Mouse (Mus musculus) CH12.LX (cell line): Measurements from ENCODE around the gene Serpinf1. TPM values are rescaled to one million over a fixed set of nuclear protein-coding genes. Genes with fewer than 3 reads are reported as not detected.

ENCODE experiments used
- DNase-seq: peaks from one replicate; pipeline ENCODE4 v3.0.0-alpha.2; 2013; ENCODE audit errors: extremely low read depth
- H3K27ac ChIP-seq: 2 replicates; pipeline ENCODE4 v1.5.1; 2012; ENCODE audit warnings: low read depth, mild to moderate bottlenecking, control low read depth, moderate library complexity; ENCODE audit not compliant: insufficient read depth
- H3K27me3 ChIP-seq: replicated peaks from 2 replicates; pipeline ENCODE3; 2012; ENCODE audit warnings: inconsistent platforms
- H3K36me3 ChIP-seq, 2 experiments: replicated peaks in 1 of 2; 2 replicates each; pipeline versions ENCODE3 to v1.6.1; 2012; ENCODE audit warnings: inconsistent platforms in 1 of 2, low read length in 1 of 2, mild to moderate bottlenecking in 1 of 2, mixed read lengths in 1 of 2, moderate library complexity in 1 of 2; ENCODE audit not compliant: control insufficient read depth in 1 of 2, insufficient read depth in 1 of 2
- H3K4me1 ChIP-seq, 2 experiments: 2 replicates each; pipeline ENCODE4 v1.6.1; 2012; ENCODE audit warnings: inconsistent platforms in 1 of 2, moderate library complexity in 1 of 2; ENCODE audit not compliant: insufficient read depth in 2 of 2, control insufficient read depth in 1 of 2
- H3K4me2 ChIP-seq: 2 replicates; pipeline ENCODE4 v1.6.1; 2012; ENCODE audit warnings: low read depth, mild to moderate bottlenecking, control low read depth; ENCODE audit not compliant: poor library complexity, insufficient read depth, severe bottlenecking
- H3K4me3 ChIP-seq, 3 experiments: fragments of 150-350 bp in 1 of 3; sonication (generic) in 1 of 3; replicated peaks in 1 of 3; 2 replicates each; pipeline versions ENCODE3 to v1.5.1; 2011 to 2012; ENCODE audit warnings: low read depth in 2 of 3, low read length in 2 of 3, mild to moderate bottlenecking in 2 of 3, moderate library complexity in 2 of 3, control low read depth in 1 of 3, improper control_type of control experiment in 1 of 3, inconsistent platforms in 1 of 3, mixed read lengths in 1 of 3; ENCODE audit not compliant: poor library complexity in 1 of 3
- H3K79me2 ChIP-seq: replicated peaks from 2 replicates; pipeline ENCODE4 v1.6.1; 2012; ENCODE audit warnings: mild to moderate bottlenecking, moderate library complexity; ENCODE audit not compliant: control insufficient read depth, poor library complexity, insufficient read depth, severe bottlenecking; ENCODE audit errors: extremely low read depth
- H3K9ac ChIP-seq: 2 replicates; pipeline ENCODE4 v1.6.1; 2012; ENCODE audit warnings: low read depth, mild to moderate bottlenecking, control low read depth, moderate library complexity; ENCODE audit not compliant: insufficient read depth
- H3K9me3 ChIP-seq: replicated peaks from 2 replicates; pipeline ENCODE3; 2012; ENCODE audit warnings: low read length, inconsistent platforms, mixed read lengths
- CHD2 ChIP-seq: IDR thresholded peaks from 2 replicates; pipeline ENCODE4 v1.6.1; 2011; ENCODE audit warnings: low read length, improper control_type of control experiment
- ETS1 ChIP-seq: conservative IDR thresholded peaks from 2 replicates; pipeline ENCODE4 v1.6.1; 2012; ENCODE audit warnings: low read depth, mild to moderate bottlenecking, inconsistent platforms, low read length, improper control_type of control experiment, moderate library complexity
- HCFC1 ChIP-seq: IDR thresholded peaks from 2 replicates; pipeline ENCODE4 v1.6.1; 2012; ENCODE audit warnings: low read depth, mild to moderate bottlenecking, inconsistent platforms, low read length, improper control_type of control experiment
- KAT2A ChIP-seq: IDR thresholded peaks from 2 replicates; pipeline ENCODE4 v1.6.1; 2012; ENCODE audit warnings: low read length, improper control_type of control experiment, inconsistent platforms; ENCODE audit not compliant: insufficient replicate concordance
- MAFK ChIP-seq: IDR thresholded peaks from 2 replicates; pipeline ENCODE4 v1.6.1; 2011; ENCODE audit warnings: low read length, improper control_type of control experiment; ENCODE audit not compliant: insufficient replicate concordance
- MAZ ChIP-seq: IDR thresholded peaks from 2 replicates; pipeline ENCODE4 v1.6.1; 2012; ENCODE audit warnings: low read depth, mild to moderate bottlenecking, inconsistent platforms, low read length, improper control_type of control experiment, moderate library complexity
- MEF2A ChIP-seq: IDR thresholded peaks from 2 replicates; pipeline ENCODE4 v1.6.1; 2014; ENCODE audit warnings: low read depth, mild to moderate bottlenecking, inconsistent platforms, low read length, improper control_type of control experiment, borderline replicate concordance
- MYC ChIP-seq: IDR thresholded peaks from 2 replicates; pipeline ENCODE4 v1.6.1; 2011; ENCODE audit warnings: low read depth, mild to moderate bottlenecking, improper control_type of control experiment, low read length
- PAX5 ChIP-seq: IDR thresholded peaks from 2 replicates; pipeline ENCODE4 v1.6.1; 2012; ENCODE audit warnings: low read length, inconsistent platforms, mixed read lengths
- POLR2A ChIP-seq: IDR thresholded peaks from 2 replicates; pipeline ENCODE4 v1.6.1; 2011; ENCODE audit warnings: low read depth, mild to moderate bottlenecking, improper control_type of control experiment, low read length
- POLR2AphosphoS2 ChIP-seq: IDR thresholded peaks from 2 replicates; pipeline ENCODE4 v1.6.1; 2011; ENCODE audit warnings: low read depth, low read length, improper control_type of control experiment
- RCOR1 ChIP-seq: conservative IDR thresholded peaks from 2 replicates; pipeline ENCODE4 v1.6.1; 2012; ENCODE audit warnings: low read depth, mild to moderate bottlenecking, inconsistent platforms, low read length, improper control_type of control experiment
- TBP ChIP-seq: conservative IDR thresholded peaks from 2 replicates; pipeline ENCODE4 v1.6.1; 2011; ENCODE audit warnings: low read depth, low read length, improper control_type of control experiment
- TCF12 ChIP-seq: IDR thresholded peaks from 2 replicates; pipeline ENCODE4 v1.6.1; 2014; ENCODE audit warnings: low read depth, mild to moderate bottlenecking, inconsistent platforms, low read length, improper control_type of control experiment
- UBTF ChIP-seq: IDR thresholded peaks from 2 replicates; pipeline ENCODE4 v1.6.1; 2012; ENCODE audit warnings: low read depth, mild to moderate bottlenecking, inconsistent platforms, low read length, improper control_type of control experiment, moderate library complexity
- ZC3H11A ChIP-seq: IDR thresholded peaks from 2 replicates; pipeline ENCODE4 v1.6.1; 2012; ENCODE audit warnings: low read depth, mild to moderate bottlenecking, inconsistent platforms, low read length, improper control_type of control experiment
- dilution Hi-C: fragments of 300-500 bp; cut with MboI; formaldehyde crosslinking; loops from 2 replicates; pipeline ENCODE4 v1.14.3; 2020; ENCODE audit warnings: low sequenced_read_pairs; ENCODE audit not compliant: extremely low pct_unique_long_range_greater_than_20kb, extremely low pct_ligation_motif_present
- in situ Hi-C: fragments of 300-500 bp; cut with MboI; formaldehyde crosslinking; loops from 3 replicates; pipeline ENCODE4 v1.14.3; 2019; ENCODE audit warnings: low sequenced_read_pairs, low pct_ligation_motif_present, low pct_unique_long_range_greater_than_20kb, mixed read lengths
- polyA plus RNA-seq: library from polyadenylated mRNA; unstranded; fragments of >175 nt; gene quantifications from 2 replicates; pipeline ENCODE4 v1.2.1, GENCODE M21; 2012; ENCODE audit warnings: low read depth; ENCODE audit not compliant: insufficient read length
- total RNA-seq, 2 experiments: library from RNA; depleted of rRNA; stranded (reverse); fragments of 300-350 nt in 1 of 2; fragments of >200 nt in 1 of 2; gene quantifications; 2 replicates each; pipeline ENCODE4 v1.2.3; 2012 to 2014

The Serpinf1 gene
- total RNA-seq (2012; rRNA removed) (26.0 and 30.3 TPM in 2 replicates), total RNA-seq (2014; rRNA removed) (56.5 and 58.4 TPM in 2 replicates), polyA plus RNA-seq (119 and 131 TPM in 2 replicates)

- no peak within 1 kb of the TSS for H3K4me3 ChIP-seq
- TF ChIP-seq RCOR1 = no peak
- TF ChIP-seq POLR2A = no peak
- no peak for TF ChIP-seq PAX5
- dilution Hi-C loops = no loop called here
Measured at GRCm38 (mm10) chr11:75422013-75422792, at the start of gene Serpinf1. Gene Serpinf1 (minus strand): TSS chr11:75422701.

DNA sequence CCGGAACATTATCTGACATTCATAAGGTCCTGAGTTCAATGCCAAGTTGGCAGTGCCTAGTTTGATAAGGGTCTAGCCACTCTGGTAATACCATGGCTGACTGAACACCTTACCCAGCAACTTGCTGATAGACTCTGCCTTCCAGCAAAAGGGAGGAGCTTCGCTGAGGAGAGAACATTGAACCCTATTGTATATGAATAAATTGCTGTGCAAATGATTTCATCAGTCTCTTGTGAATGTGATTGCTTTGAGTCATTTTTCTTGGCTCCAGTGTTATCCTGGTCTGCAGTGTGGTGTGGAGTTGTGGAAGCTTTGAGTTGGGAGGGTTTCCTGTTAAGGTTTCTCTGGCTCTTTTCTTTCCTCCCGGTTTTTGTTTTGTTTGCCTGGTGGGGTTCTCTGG lies 48.2 kb upstream of the Serpinf1 start:
- no peak for DNase-seq

More at GRCm38 (mm10) chr11:75422013-75422792, at the start of gene Serpinf1:
- no peaks in the 10 kb centered on the region for H3K9me3 ChIP-seq
- no peak within 1 kb of the TSS for H3K9ac ChIP-seq
- in situ Hi-C loops = no loop called here
- H3K4me2 ChIP-seq = no peak within 1 kb of the TSS
- H3K27ac ChIP-seq = no peak within 1 kb of the TSS
- H3K79me2 ChIP-seq = no peaks in the 10 kb centered on the region
- H3K4me1 ChIP-seq = peaks cover 3 to 27% of the 10 kb centered on the region in 2 experiments; a peak in 3 of 4 replicates
- DNase-seq = no peak
- H3K36me3 ChIP-seq = peaks cover 0 to 14% of the 10 kb centered on the region in 2 experiments
- no peaks in the 10 kb centered on the region for H3K27me3 ChIP-seq

GRCm38 (mm10) chr11:75469261-75469660 lies 46.8 kb upstream of the Serpinf1 start:
- in situ Hi-C loops (no loop called here), dilution Hi-C loops (no loop called here)
- peaks cover 5 to 36% of the 10 kb centered on the region in 2 experiments; a peak in 3 of 4 replicates for H3K4me1 ChIP-seq

More for the DNA sequence above, 48.2 kb upstream of the Serpinf1 start:
- H3K79me2 ChIP-seq = no peaks in the 10 kb centered on the region
- peaks cover 2 to 8% of the 10 kb centered on the region in 2 experiments for H3K36me3 ChIP-seq
- no peak overlapping the region for H3K9ac ChIP-seq
- H3K4me1 ChIP-seq = peaks cover 2 to 25% of the 10 kb centered on the region in 2 experiments; a peak in 2 of 4 replicates
- H3K4me3 ChIP-seq = no peak overlapping the region
- in situ Hi-C loops (no loop called here), dilution Hi-C loops (no loop called here)
- H3K9me3 ChIP-seq = peaks cover 9% of the 10 kb centered on the region
- H3K27me3 ChIP-seq = no peaks in the 10 kb centered on the region
- H3K27ac ChIP-seq = no peak overlapping the region
- H3K4me2 ChIP-seq = no peak overlapping the region
- TF ChIP-seq TBP (no peak), MAZ (no peak), CHD2 (no peak), TCF12 (no peak), MEF2A (no peak), MYC (no peak), ETS1 (no peak), ZC3H11A (no peak), POLR2A (no peak), KAT2A (no peak)

More at GRCm38 (mm10) chr11:75469261-75469660, 46.8 kb upstream of the Serpinf1 start:
- Histone ChIP-seq H3K9ac (no peak overlapping the region), H3K9me3 (peaks cover 12% of the 10 kb centered on the region), H3K4me3 (no peak overlapping the region), H3K27ac (no peak overlapping the region), H3K27me3 (no peaks in the 10 kb centered on the region), H3K79me2 (no peaks in the 10 kb centered on the region), H3K36me3 (peaks cover 15 to 22% of the 10 kb centered on the region in 2 experiments), H3K4me2 (no peak overlapping the region)
- TF ChIP-seq UBTF = no peak
- no peak for TF ChIP-seq POLR2AphosphoS2
- no peak for TF ChIP-seq HCFC1
- TF ChIP-seq PAX5 = no peak
- no peak for TF ChIP-seq TCF12
- TF ChIP-seq MAFK = no peak
- TF ChIP-seq CHD2 = no peak
- no peak for TF ChIP-seq RCOR1
- no peak for TF ChIP-seq MAZ
- TF ChIP-seq ETS1 = no peak
- no peak for DNase-seq
